Mouse (Mus musculus) neutrophil, adult 83 days (primary cell): ENCODE measurements around the gene Phxr2. TPM values are rescaled to one million over a fixed set of nuclear protein-coding genes. Genes with fewer than 3 reads are reported as not detected.

Experiments
- total RNA-seq, 2 experiments: library from RNA; stranded (reverse); gene quantifications; one replicate each; pipeline ENCODE4 v1.2.4; 2023

Gene Phxr2
- total RNA-seq = not detected

DNA sequence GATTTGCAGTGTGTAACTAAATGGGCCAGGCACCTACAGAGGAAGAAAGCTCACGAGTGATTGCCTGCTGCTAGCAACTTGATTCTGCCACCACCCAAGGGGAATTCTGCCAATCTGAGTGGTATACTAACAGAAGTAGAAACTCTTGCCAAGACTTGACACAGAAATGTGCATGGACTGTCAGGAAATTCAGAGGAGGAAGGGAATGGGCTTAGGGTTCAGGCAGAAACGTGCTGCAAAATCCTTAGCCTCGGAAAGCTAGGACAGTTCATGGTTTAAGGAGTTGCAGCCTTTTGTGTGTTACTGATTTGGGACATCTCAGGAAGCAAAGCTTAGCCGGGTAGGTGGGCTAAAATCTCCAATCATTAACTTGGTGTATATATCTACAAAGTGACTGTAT lies at the start of gene Phxr2:
Gene Phxr2, minus strand, starts transcription at position 101 of the 400 bp plus-strand sequence.

GRCm38 (mm10) chr10:99107964-99108363 lies 18.2 kb downstream of the Phxr2 start, which contains the start of gene Galnt4:
Galnt4 (plus strand) TSS chr10:99108159.

DNA sequence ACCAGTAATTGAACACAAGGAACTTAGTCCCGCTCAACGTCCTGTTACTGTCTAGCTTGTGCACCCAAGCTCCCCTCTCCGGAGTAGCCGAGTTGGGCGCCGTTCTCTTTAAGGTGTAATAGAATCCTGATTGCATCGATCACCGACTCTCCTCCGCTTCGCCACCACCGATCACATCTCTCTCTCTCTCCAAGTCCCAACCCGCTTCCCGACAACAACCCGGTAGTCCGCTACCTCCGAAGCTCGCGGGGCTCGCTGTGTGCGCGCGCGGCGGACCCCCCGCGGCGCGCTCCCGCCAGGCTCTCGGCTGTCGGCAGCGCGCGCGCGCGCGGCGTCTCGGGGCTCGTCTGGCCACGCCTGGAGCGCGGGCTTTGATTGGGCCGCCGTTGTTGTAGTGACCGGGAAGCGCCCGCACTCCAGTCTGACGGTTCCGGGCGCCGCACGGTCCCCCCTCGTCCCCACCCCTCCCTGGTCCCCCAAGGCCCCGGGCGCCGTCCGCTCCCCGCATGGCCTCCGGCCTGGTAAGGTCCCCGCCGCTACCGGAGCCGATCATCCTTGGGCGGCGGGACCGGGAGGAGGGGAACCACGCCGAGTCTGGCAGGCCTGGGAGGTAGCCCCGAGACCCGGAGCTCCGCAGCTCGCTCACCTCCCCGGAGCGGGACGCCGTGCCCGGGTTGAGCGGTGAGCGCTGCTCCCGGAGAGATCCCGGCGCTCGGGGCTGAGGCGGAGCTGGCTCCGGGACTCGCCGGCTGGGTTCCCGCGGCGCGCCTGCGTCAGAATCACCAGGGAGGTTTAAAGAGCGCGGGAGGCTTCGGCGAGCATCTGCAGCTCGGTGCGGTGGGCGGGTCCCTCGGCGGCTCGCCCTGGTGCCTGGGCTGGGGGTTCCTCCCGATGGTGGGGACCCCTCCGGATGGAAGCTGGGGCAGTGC lies 19.2 kb downstream of the Phxr2 start, which contains the start of gene Poc1b:
Gene Poc1b, plus strand, starts transcription at position 334 of the 929 bp plus-strand sequence.

Other genes starting within 250 kb of the Phxr2 start
- 100 to 1,000 TPM; 127 to 144 TPM for gene Atp2b1, start 211.9 kb downstream of the Phxr2 start, total RNA-seq
- gene Poc1b, start 19.3 kb downstream of the Phxr2 start, total RNA-seq = 10 to 100 TPM; 10.4 TPM
- 1 to 10 TPM; 6.8 to 8.8 TPM for gene Galnt4, start 18.2 kb downstream of the Phxr2 start, total RNA-seq
- gene Dusp6, start 136.9 kb upstream of the Phxr2 start, total RNA-seq = 100 to 1,000 TPM; 142 to 197 TPM